Mouse (Mus musculus) kidney, adult 9 months (tissue): Measurements from ENCODE around the gene Olfr982.

Source experiments
- DNase-seq: peaks from one replicate; pipeline ENCODE4 v3.0.0; 2022

Olfr982 gene

GRCm38 (mm10) chr9:40073529-40073928, at the start of gene Olfr982:
Olfr982 (plus strand) TSS chr9:40073829.
- no peak for DNase-seq

- DNase-seq = no peak
Observed at GRCm38 (mm10) chr9:40050138-40050537, 23.5 kb upstream of the Olfr982 start.

DNA sequence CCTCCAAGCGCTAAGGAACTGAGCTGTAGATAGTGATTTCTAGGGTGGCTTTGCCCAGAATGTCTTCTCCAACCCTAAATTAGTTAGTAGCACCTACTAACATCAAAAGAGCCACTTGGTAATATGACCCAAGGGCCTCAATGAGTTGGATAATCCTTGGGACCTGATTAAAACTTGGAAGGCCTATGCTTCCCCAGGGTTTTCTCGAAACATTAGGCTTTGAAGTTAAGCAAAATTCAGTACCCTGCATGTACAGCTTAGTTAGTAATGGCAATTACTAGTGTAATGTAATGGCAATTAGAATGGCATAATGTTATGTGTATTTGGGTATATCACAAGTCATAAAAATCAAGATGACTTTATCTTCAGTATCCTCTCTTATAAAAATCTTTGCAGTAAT, 19.9 kb downstream of the Olfr982 start, which contains the start of gene Olfr983:
Gene Olfr983 (minus strand): TSS at position 101 of the 400 bp plus-strand sequence.
- DNase-seq = no peak

DNA sequence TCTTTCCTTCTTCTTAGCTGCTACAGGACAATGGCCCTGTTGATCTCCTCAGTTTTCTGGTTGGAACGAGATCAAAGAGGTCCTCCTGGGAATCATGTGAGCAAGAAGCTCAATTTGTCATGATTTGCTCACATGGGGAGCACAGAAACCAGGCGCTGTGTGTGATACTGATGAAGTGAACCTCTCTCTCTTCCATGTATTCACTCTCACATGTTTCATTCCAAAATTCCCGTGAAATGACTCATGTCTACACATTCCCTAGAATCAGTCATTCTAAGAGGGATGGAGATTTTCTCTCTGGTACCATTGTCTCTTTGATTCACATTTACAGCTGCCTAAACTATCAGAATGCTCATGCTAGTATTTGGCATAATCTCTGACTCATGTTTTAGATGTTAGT, 21.1 kb downstream of the Olfr982 start:
- DNase-seq = no peak

GRCm38 (mm10) chr9:40114106-40114505, 40.5 kb downstream of the Olfr982 start, which contains the start of gene Olfr984:
Olfr984 (minus strand) TSS chr9:40114206.
- no peak for DNase-seq

DNA sequence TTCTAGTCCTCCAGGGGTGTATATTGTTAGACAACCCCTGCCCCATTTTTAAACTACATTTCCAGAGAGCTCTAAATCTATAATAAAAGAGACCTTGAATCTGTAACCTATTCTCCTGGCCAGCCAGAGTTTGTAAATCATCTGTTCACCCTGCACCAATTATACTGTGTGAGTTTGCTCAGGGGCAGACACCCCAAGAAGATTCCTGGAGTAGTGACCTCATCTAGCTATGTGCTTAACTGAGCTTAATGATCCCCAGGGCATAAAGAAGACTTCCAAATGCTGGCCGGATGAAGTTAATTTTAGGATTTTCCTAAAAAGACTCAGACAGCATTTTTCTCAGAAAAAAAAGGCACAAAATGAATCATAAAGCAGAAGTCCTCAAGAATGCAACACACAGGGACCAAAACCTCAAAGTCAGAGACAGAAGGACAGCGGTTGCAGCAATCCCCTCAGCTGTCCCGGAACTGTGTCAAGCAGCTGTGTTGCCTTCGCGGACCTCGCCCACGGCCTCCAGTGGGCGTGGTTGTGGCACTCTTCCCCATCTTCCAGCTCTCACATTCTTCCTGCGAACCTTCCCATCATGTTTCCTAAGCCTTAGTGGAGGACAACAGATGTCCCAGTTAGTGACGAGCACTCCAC, 43.1 kb downstream of the Olfr982 start:
- peak; percentile 13 for DNase-seq

- peak; percentile 2 for DNase-seq
Observed at GRCm38 (mm10) chr9:40117287-40117659, 43.6 kb downstream of the Olfr982 start.
